Mouse (Mus musculus): Measurements from ENCODE around the gene Hist1h1b. TPM values are rescaled to one million over a fixed set of nuclear protein-coding genes. Genes with fewer than 3 reads are reported as not detected.
"Not testable (repeated sequence)": the region's sequence is repeated elsewhere in the genome, so short reads cannot be mapped to it uniquely, and the experiment has no call there.

The Hist1h1b gene
- polyA plus RNA-seq, 1 experiment from 2014 or later = 7.8 TPM

GRCm38 (mm10) chr13:21795584-21795983 lies 15.2 kb upstream of the Hist1h1b start:
- WGBS = 89% methylated on average over 7 of the region's 7 CpGs

GRCm38 (mm10) chr13:21790601-21791283 lies 10.3 kb upstream of the Hist1h1b start:
- no peak overlapping the region for H3K4me3 ChIP-seq (replicated peaks; ENCODE audit: low read length)
- no peak overlapping the region for H3K9ac ChIP-seq (replicated peaks; ENCODE audit: low read depth, low read length)

More at GRCm38 (mm10) chr13:21795584-21795983, 15.2 kb upstream of the Hist1h1b start:
- H3K27me3 ChIP-seq (replicated peaks; ENCODE audit: control insufficient read depth, insufficient read depth, low read length) = no peaks in the 10 kb centered on the region
- no peak overlapping the region for H3K4me3 ChIP-seq (replicated peaks; ENCODE audit: low read length)
- no peaks in the 10 kb centered on the region for H3K36me3 ChIP-seq (ENCODE audit: control insufficient read depth, insufficient read depth)
- no peaks in the 10 kb centered on the region for H3K9me3 ChIP-seq (ENCODE audit: control insufficient read depth, low read length)
- H3K27ac ChIP-seq (ENCODE audit: low read length) = no peak overlapping the region
- no peak overlapping the region for H3K9ac ChIP-seq (replicated peaks; ENCODE audit: low read depth, low read length)
- no peak overlapping the region for H3K4me2 ChIP-seq (ENCODE audit: low read length)
- H3K4me1 ChIP-seq (replicated peaks; ENCODE audit: control insufficient read depth, insufficient read depth, low read length) = peaks cover 4% of the 10 kb centered on the region; the same call in 1 of the 2 replicates
- no peak for ATAC-seq

GRCm38 (mm10) chr13:21789925-21790324 lies 9.5 kb upstream of the Hist1h1b start:
- WGBS = 62% methylated on average over 6 of the region's 6 CpGs
- no peaks in the 10 kb centered on the region for H3K27me3 ChIP-seq (replicated peaks; ENCODE audit: control insufficient read depth, insufficient read depth, low read length)

More at GRCm38 (mm10) chr13:21790601-21791283, 10.3 kb upstream of the Hist1h1b start:
- Histone ChIP-seq H3K27me3 (replicated peaks; ENCODE audit: control insufficient read depth, insufficient read depth, low read length) (no peaks in the 10 kb centered on the region), H3K4me2 (ENCODE audit: low read length) (peak overlapping the region; percentile 29; the same call in 1 of the 2 replicates), H3K9me3 (ENCODE audit: control insufficient read depth, low read length) (no peaks in the 10 kb centered on the region), H3K4me1 (replicated peaks; ENCODE audit: control insufficient read depth, insufficient read depth, low read length) (peaks cover 17% of the 10 kb centered on the region), H3K36me3 (ENCODE audit: control insufficient read depth, insufficient read depth) (no peaks in the 10 kb centered on the region), H3K27ac (ENCODE audit: low read length) (no peak overlapping the region)
- 7% methylated on average over 18 of the region's 18 CpGs for WGBS
- no peak for ATAC-seq

DNA sequence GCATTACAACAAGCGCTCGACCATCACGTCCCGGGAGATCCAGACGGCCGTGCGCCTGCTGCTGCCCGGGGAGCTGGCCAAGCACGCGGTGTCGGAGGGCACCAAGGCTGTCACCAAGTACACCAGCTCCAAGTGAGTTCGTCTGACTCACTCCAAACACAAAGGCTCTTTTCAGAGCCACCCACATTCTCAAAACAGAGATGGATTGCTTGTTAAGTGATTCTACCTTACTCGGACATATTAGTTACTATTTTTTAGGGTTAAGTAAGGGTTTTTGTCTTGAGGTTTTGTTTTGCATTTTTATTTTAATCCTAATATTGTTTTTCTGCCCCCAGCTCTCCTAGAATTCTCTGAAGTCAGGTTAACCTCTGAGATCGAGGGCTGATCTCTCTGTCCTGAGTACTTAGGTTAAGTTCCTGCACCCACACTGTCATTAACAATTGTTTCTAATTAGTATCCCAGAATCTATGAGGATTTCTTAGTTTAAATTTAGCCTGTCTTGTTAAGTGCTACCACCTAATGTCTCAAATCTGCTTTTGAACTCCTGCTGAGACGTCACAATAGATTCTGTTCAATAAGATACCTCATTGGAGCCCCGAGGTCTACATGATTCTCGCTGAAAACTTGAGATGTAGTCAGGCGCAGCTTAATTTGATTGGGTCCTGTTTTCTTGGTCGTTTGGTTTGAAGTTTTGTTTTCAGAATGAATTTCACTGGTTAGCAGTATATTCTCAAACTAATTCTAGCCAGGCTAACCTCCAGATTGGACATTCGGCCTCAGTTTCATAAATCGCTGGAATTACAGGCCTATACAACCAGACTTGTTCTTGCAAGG lies 7.6 kb upstream of the Hist1h1b start:
- peak overlapping the region; percentile 28 for H3K4me3 ChIP-seq (replicated peaks; ENCODE audit: low read length)
- H3K4me1 ChIP-seq (replicated peaks; ENCODE audit: control insufficient read depth, insufficient read depth, low read length) = peaks cover 28% of the 10 kb centered on the region
- no peak overlapping the region; the same call in 1 of the 2 replicates for H3K9ac ChIP-seq (replicated peaks; ENCODE audit: low read depth, low read length)
- H3K36me3 ChIP-seq (ENCODE audit: control insufficient read depth, insufficient read depth) = no peaks in the 10 kb centered on the region
- peak; percentile 19 for ATAC-seq
- no peaks in the 10 kb centered on the region for H3K9me3 ChIP-seq (ENCODE audit: control insufficient read depth, low read length)
- peak overlapping the region; percentile 63 for H3K27ac ChIP-seq (ENCODE audit: low read length)
- H3K27me3 ChIP-seq (replicated peaks; ENCODE audit: control insufficient read depth, insufficient read depth, low read length) = no peaks in the 10 kb centered on the region
- peak overlapping the region; percentile 48 for H3K4me2 ChIP-seq (ENCODE audit: low read length)
- 8% methylated on average over 14 of the region's 21 CpGs for WGBS

More at GRCm38 (mm10) chr13:21789925-21790324, 9.5 kb upstream of the Hist1h1b start:
- Histone ChIP-seq H3K27ac (ENCODE audit: low read length) (no peak overlapping the region), H3K9me3 (ENCODE audit: control insufficient read depth, low read length) (no peaks in the 10 kb centered on the region), H3K4me3 (replicated peaks; ENCODE audit: low read length) (no peak overlapping the region), H3K9ac (replicated peaks; ENCODE audit: low read depth, low read length) (no peak overlapping the region), H3K4me1 (replicated peaks; ENCODE audit: control insufficient read depth, insufficient read depth, low read length) (peaks cover 18% of the 10 kb centered on the region), H3K4me2 (ENCODE audit: low read length) (no peak overlapping the region), H3K36me3 (ENCODE audit: control insufficient read depth, insufficient read depth) (no peaks in the 10 kb centered on the region)
- no peak for ATAC-seq

- ATAC-seq = peak; percentile 91
- Histone ChIP-seq H3K4me3 (replicated peaks; ENCODE audit: low read length) (peak within 1 kb of the TSS; percentile 44), H3K9ac (replicated peaks; ENCODE audit: low read depth, low read length) (peak within 1 kb of the TSS; percentile 52), H3K4me2 (ENCODE audit: low read length) (peak within 1 kb of the TSS; percentile 57), H3K27ac (ENCODE audit: low read length) (peak within 1 kb of the TSS; percentile 74), H3K4me1 (replicated peaks; ENCODE audit: control insufficient read depth, insufficient read depth, low read length) (peaks cover 36% of the 10 kb centered on the region)
- H3K36me3 ChIP-seq (ENCODE audit: control insufficient read depth, insufficient read depth); H3K27me3 ChIP-seq (replicated peaks; ENCODE audit: control insufficient read depth, insufficient read depth, low read length); H3K9me3 ChIP-seq (ENCODE audit: control insufficient read depth, low read length): not testable (repeated sequence)
- under 1% methylated on average over 32 of the region's 63 CpGs for WGBS
Measured at GRCm38 (mm10) chr13:21786899-21787629, 6.6 kb upstream of the Hist1h1b start, which contains the start of the genes Hist1h2an and Hist1h2bp. Gene Hist1h2an, minus strand, starts transcription at chr13:21787218. Gene Hist1h2bp, plus strand, starts transcription at chr13:21787461.

GRCm38 (mm10) chr13:21786189-21786898 lies 5.9 kb upstream of the Hist1h1b start:
- Histone ChIP-seq H3K4me3 (replicated peaks; ENCODE audit: low read length) (peak overlapping the region; percentile 44), H3K9ac (replicated peaks; ENCODE audit: low read depth, low read length) (peak overlapping the region; percentile 52), H3K36me3 (ENCODE audit: control insufficient read depth, insufficient read depth) (no peaks in the 10 kb centered on the region), H3K9me3 (ENCODE audit: control insufficient read depth, low read length) (no peaks in the 10 kb centered on the region), H3K27ac (ENCODE audit: low read length) (peak overlapping the region; percentile 66), H3K4me2 (ENCODE audit: low read length) (peak overlapping the region; percentile 57), H3K27me3 (replicated peaks; ENCODE audit: control insufficient read depth, insufficient read depth, low read length) (no peaks in the 10 kb centered on the region), H3K4me1 (replicated peaks; ENCODE audit: control insufficient read depth, insufficient read depth, low read length) (peaks cover 36% of the 10 kb centered on the region)
- no peak for ATAC-seq
- 2% methylated on average over 8 of the region's 8 CpGs for WGBS

GRCm38 (mm10) chr13:21784311-21784710 lies 3.9 kb upstream of the Hist1h1b start:
- Histone ChIP-seq H3K9me3 (ENCODE audit: control insufficient read depth, low read length) (no peaks in the 10 kb centered on the region), H3K9ac (replicated peaks; ENCODE audit: low read depth, low read length) (no peak overlapping the region), H3K4me2 (ENCODE audit: low read length) (no peak overlapping the region; the same call in 1 of the 2 replicates), H3K4me3 (replicated peaks; ENCODE audit: low read length) (no peak overlapping the region), H3K27ac (ENCODE audit: low read length) (peak overlapping the region; percentile 72), H3K4me1 (replicated peaks; ENCODE audit: control insufficient read depth, insufficient read depth, low read length) (peaks cover 42% of the 10 kb centered on the region), H3K36me3 (ENCODE audit: control insufficient read depth, insufficient read depth) (no peaks in the 10 kb centered on the region), H3K27me3 (replicated peaks; ENCODE audit: control insufficient read depth, insufficient read depth, low read length) (no peaks in the 10 kb centered on the region)
- WGBS = 25% methylated on average over 6 of the region's 6 CpGs
- no peak for ATAC-seq

- H3K9ac ChIP-seq (replicated peaks; ENCODE audit: low read depth, low read length) = no peak overlapping the region
- ATAC-seq = no peak
- H3K4me3 ChIP-seq (replicated peaks; ENCODE audit: low read length) = peak overlapping the region; percentile 41
- under 1% methylated on average over 9 of the region's 9 CpGs for WGBS
- peaks cover 45% of the 10 kb centered on the region for H3K4me1 ChIP-seq (replicated peaks; ENCODE audit: control insufficient read depth, insufficient read depth, low read length)
- H3K27ac ChIP-seq (ENCODE audit: low read length) = peak overlapping the region; percentile 72
- H3K4me2 ChIP-seq (ENCODE audit: low read length) = peak overlapping the region; percentile 56
- H3K36me3 ChIP-seq (ENCODE audit: control insufficient read depth, insufficient read depth) = no peaks in the 10 kb centered on the region
- H3K9me3 ChIP-seq (ENCODE audit: control insufficient read depth, low read length) = no peaks in the 10 kb centered on the region
- H3K27me3 ChIP-seq (replicated peaks; ENCODE audit: control insufficient read depth, insufficient read depth, low read length) = no peaks in the 10 kb centered on the region
Measured at GRCm38 (mm10) chr13:21783734-21784161, 3.3 kb upstream of the Hist1h1b start.
